Mouse (Mus musculus): ENCODE measurements around the gene Krt15.
A peak's percentile ranks its signal among the peaks of the same experiment; 100 is the strongest.

The Krt15 gene

GRCm38 (mm10) chr11:100124901-100125300, 10.8 kb downstream of the Krt15 start:
- no peak for DNase-seq (ENCODE audit: low spot score in 2 of 2)

- no peak for DNase-seq (ENCODE audit: low spot score in 2 of 2)
These were observed 14.3 kb downstream of the Krt15 start, which contains the start of gene Krt13 for GRCm38 (mm10) chr11:100121466-100121865. Gene Krt13 (minus strand): TSS chr11:100121566.

- no peak for DNase-seq (ENCODE audit: low spot score in 2 of 2)
These were observed 15.4 kb downstream of the Krt15 start for GRCm38 (mm10) chr11:100120331-100120730.

DNA sequence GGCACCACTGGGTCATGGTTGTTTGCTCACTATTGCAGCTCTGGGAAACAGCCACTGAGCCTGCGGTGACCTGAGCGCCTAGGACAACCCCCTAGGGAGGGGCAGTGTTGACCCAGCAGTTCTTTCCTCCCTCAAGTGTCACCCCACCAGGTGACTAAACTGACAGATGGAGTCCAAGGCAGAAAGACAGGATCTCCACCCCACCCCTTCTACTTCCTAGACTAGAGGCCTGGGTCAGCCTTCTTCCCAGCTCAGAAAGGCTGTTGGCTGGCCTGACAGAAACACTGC, 22.0 kb downstream of the Krt15 start:
- peak in 1 of 2 experiments; percentile 65 for DNase-seq (ENCODE audit: low spot score in 2 of 2)

GRCm38 (mm10) chr11:100112935-100113741, 22.6 kb downstream of the Krt15 start:
- DNase-seq (ENCODE audit: low spot score in 2 of 2) = no peak

- no peak for DNase-seq (ENCODE audit: low spot score in 2 of 2)
These were observed 30.1 kb downstream of the Krt15 start, which contains the start of gene Krt36 for GRCm38 (mm10) chr11:100105576-100106122. Gene Krt36 (minus strand): TSS chr11:100105626.

- DNase-seq (ENCODE audit: low spot score in 2 of 2) = no peak
These were observed 32.9 kb downstream of the Krt15 start for GRCm38 (mm10) chr11:100102693-100103429.

GRCm38 (mm10) chr11:100100391-100100790, 35.3 kb downstream of the Krt15 start:
- DNase-seq (ENCODE audit: low spot score in 2 of 2) = no peak

- no peak for DNase-seq (ENCODE audit: low spot score in 2 of 2)
These were observed 37.9 kb downstream of the Krt15 start for GRCm38 (mm10) chr11:100097819-100098218.

- DNase-seq (ENCODE audit: low spot score in 2 of 2) = no peak
These were observed 39.6 kb downstream of the Krt15 start, which contains the start of gene Krt35 for GRCm38 (mm10) chr11:100096141-100096540. Gene Krt35 (minus strand): TSS chr11:100096241.

DNA sequence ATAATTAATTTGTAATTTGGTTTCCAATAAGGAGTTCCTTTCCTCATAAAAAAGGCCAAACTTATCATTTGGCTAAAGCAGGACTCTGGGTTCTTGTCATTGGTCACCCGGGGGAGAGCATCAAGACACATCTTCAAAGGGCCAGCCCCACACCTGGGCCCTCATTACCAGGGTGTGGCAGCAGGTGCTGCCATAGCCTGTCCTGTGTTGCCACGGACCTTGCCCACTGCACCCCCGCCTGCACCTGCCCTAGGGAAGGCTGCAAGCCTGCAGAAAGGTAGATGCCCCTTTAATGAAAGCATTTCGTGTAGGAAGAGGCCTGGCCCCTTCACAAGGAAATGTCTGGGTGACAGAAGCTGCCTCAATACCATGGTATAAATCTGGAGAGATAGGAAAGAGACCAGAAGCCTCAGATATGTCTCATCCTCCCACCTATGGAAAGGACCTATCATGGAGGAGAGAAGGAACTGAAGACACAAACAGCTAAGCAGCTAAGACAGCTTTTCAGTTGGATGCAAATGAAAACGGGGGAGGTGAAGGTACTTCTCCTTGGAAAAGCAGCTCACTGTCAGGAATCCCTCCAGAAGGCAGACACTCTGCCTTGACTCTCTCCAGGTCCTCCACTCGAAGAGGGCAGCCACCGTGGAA, 47.2 kb downstream of the Krt15 start:
- DNase-seq (ENCODE audit: low spot score in 2 of 2) = no peak

DNA sequence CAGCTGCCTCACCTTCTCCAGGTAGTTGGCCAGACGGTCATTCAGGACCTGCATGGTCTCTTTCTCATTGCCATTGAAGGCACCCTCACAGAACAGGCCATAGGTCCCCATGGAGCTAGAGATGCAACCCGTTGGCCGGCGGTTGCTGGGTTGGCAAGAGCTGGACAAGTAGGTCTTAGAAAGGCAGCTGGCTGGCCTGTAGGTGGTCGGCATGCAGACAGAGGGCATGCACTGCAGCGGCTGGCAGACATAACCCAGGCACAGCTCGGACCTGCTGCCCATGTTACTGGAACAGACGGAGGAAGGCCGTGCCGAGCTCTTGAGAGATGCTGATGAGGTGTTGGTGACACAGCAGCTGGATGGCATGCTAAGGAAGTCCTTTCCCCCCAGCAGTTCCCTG, 47.9 kb downstream of the Krt15 start, which contains the start of gene Krt32:
TSS of gene Krt32 (minus strand) at position 366 of the 400 bp plus-strand sequence.
- no peak for DNase-seq (ENCODE audit: low spot score in 2 of 2)
